Mouse (Mus musculus) CH12.LX (cell line): Measurements from ENCODE around the gene Uchl3. TPM values are rescaled to one million over a fixed set of nuclear protein-coding genes. Genes with fewer than 3 reads are reported as not detected.

Source experiments
- DNase-seq: peaks from one replicate; pipeline ENCODE4 v3.0.0-alpha.2; 2013; ENCODE audit errors: extremely low read depth
- H3K27ac ChIP-seq: 2 replicates; pipeline ENCODE4 v1.5.1; 2012; ENCODE audit warnings: low read depth, mild to moderate bottlenecking, control low read depth, moderate library complexity; ENCODE audit not compliant: insufficient read depth
- H3K27me3 ChIP-seq: replicated peaks from 2 replicates; pipeline ENCODE3; 2012; ENCODE audit warnings: inconsistent platforms
- H3K36me3 ChIP-seq, 2 experiments: replicated peaks in 1 of 2; 2 replicates each; pipeline versions ENCODE3 to v1.6.1; 2012; ENCODE audit warnings: inconsistent platforms in 1 of 2, low read length in 1 of 2, mild to moderate bottlenecking in 1 of 2, mixed read lengths in 1 of 2, moderate library complexity in 1 of 2; ENCODE audit not compliant: control insufficient read depth in 1 of 2, insufficient read depth in 1 of 2
- H3K4me1 ChIP-seq, 2 experiments: 2 replicates each; pipeline ENCODE4 v1.6.1; 2012; ENCODE audit warnings: inconsistent platforms in 1 of 2, moderate library complexity in 1 of 2; ENCODE audit not compliant: insufficient read depth in 2 of 2, control insufficient read depth in 1 of 2
- H3K4me2 ChIP-seq: 2 replicates; pipeline ENCODE4 v1.6.1; 2012; ENCODE audit warnings: low read depth, mild to moderate bottlenecking, control low read depth; ENCODE audit not compliant: poor library complexity, insufficient read depth, severe bottlenecking
- H3K4me3 ChIP-seq, 3 experiments: fragments of 150-350 bp in 1 of 3; sonication (generic) in 1 of 3; replicated peaks in 1 of 3; 2 replicates each; pipeline versions ENCODE3 to v1.5.1; 2011 to 2012; ENCODE audit warnings: low read depth in 2 of 3, low read length in 2 of 3, mild to moderate bottlenecking in 2 of 3, moderate library complexity in 2 of 3, control low read depth in 1 of 3, improper control_type of control experiment in 1 of 3, inconsistent platforms in 1 of 3, mixed read lengths in 1 of 3; ENCODE audit not compliant: poor library complexity in 1 of 3
- H3K79me2 ChIP-seq: replicated peaks from 2 replicates; pipeline ENCODE4 v1.6.1; 2012; ENCODE audit warnings: mild to moderate bottlenecking, moderate library complexity; ENCODE audit not compliant: control insufficient read depth, poor library complexity, insufficient read depth, severe bottlenecking; ENCODE audit errors: extremely low read depth
- H3K9ac ChIP-seq: 2 replicates; pipeline ENCODE4 v1.6.1; 2012; ENCODE audit warnings: low read depth, mild to moderate bottlenecking, control low read depth, moderate library complexity; ENCODE audit not compliant: insufficient read depth
- H3K9me3 ChIP-seq: replicated peaks from 2 replicates; pipeline ENCODE3; 2012; ENCODE audit warnings: low read length, inconsistent platforms, mixed read lengths
- BHLHE40 ChIP-seq: IDR thresholded peaks from 2 replicates; pipeline ENCODE4 v1.6.1; 2011; ENCODE audit warnings: mild to moderate bottlenecking, low read depth, low read length, improper control_type of control experiment
- CHD1 ChIP-seq: IDR thresholded peaks from 2 replicates; pipeline ENCODE4 v1.6.1; 2012; ENCODE audit warnings: low read depth, low read length, improper control_type of control experiment, inconsistent platforms
- CHD2 ChIP-seq: IDR thresholded peaks from 2 replicates; pipeline ENCODE4 v1.6.1; 2011; ENCODE audit warnings: low read length, improper control_type of control experiment
- CTCF ChIP-seq, 2 experiments: IDR thresholded peaks in 1 of 2; conservative IDR thresholded peaks in 1 of 2; 2 replicates each; pipeline ENCODE4 v1.5.1; 2011 to 2012; ENCODE audit warnings: low read depth in 2 of 2, low read length in 2 of 2, improper control_type of control experiment in 1 of 2, inconsistent platforms in 1 of 2, mild to moderate bottlenecking in 1 of 2, moderate library complexity in 1 of 2
- E2F4 ChIP-seq: IDR thresholded peaks from 2 replicates; pipeline ENCODE4 v1.6.1; 2011; ENCODE audit warnings: low read depth, low read length, improper control_type of control experiment; ENCODE audit not compliant: insufficient replicate concordance
- ELF1 ChIP-seq: IDR thresholded peaks from 2 replicates; pipeline ENCODE4 v1.6.1; 2014; ENCODE audit warnings: low read depth, mild to moderate bottlenecking, inconsistent platforms, low read length, improper control_type of control experiment
- EP300 ChIP-seq: IDR thresholded peaks from 2 replicates; pipeline ENCODE4 v1.6.1; 2011; ENCODE audit warnings: low read length, improper control_type of control experiment
- ETS1 ChIP-seq: conservative IDR thresholded peaks from 2 replicates; pipeline ENCODE4 v1.6.1; 2012; ENCODE audit warnings: low read depth, mild to moderate bottlenecking, inconsistent platforms, low read length, improper control_type of control experiment, moderate library complexity
- GABPA ChIP-seq: IDR thresholded peaks from 2 replicates; pipeline ENCODE4 v1.6.1; 2012; ENCODE audit warnings: low read depth, low read length, improper control_type of control experiment, inconsistent platforms; ENCODE audit not compliant: insufficient replicate concordance
- HCFC1 ChIP-seq: IDR thresholded peaks from 2 replicates; pipeline ENCODE4 v1.6.1; 2012; ENCODE audit warnings: low read depth, mild to moderate bottlenecking, inconsistent platforms, low read length, improper control_type of control experiment
- IRF4 ChIP-seq: IDR thresholded peaks from 2 replicates; pipeline ENCODE4 v1.6.1; 2014; ENCODE audit warnings: low read depth, mild to moderate bottlenecking, inconsistent platforms, low read length, improper control_type of control experiment
- JUN ChIP-seq: IDR thresholded peaks from 2 replicates; pipeline ENCODE4 v1.6.1; 2011; ENCODE audit warnings: low read depth, mild to moderate bottlenecking, low read length, improper control_type of control experiment, moderate library complexity; ENCODE audit not compliant: insufficient read depth
- JUND ChIP-seq: conservative IDR thresholded peaks from 2 replicates; pipeline ENCODE4 v1.6.1; 2011; ENCODE audit warnings: low read depth, low read length, improper control_type of control experiment
- KAT2A ChIP-seq: IDR thresholded peaks from 2 replicates; pipeline ENCODE4 v1.6.1; 2012; ENCODE audit warnings: low read length, improper control_type of control experiment, inconsistent platforms; ENCODE audit not compliant: insufficient replicate concordance
- MAX ChIP-seq: IDR thresholded peaks from 2 replicates; pipeline ENCODE4 v1.6.1; 2011; ENCODE audit warnings: low read length, improper control_type of control experiment
- MAZ ChIP-seq: IDR thresholded peaks from 2 replicates; pipeline ENCODE4 v1.6.1; 2012; ENCODE audit warnings: low read depth, mild to moderate bottlenecking, inconsistent platforms, low read length, improper control_type of control experiment, moderate library complexity
- MEF2A ChIP-seq: IDR thresholded peaks from 2 replicates; pipeline ENCODE4 v1.6.1; 2014; ENCODE audit warnings: low read depth, mild to moderate bottlenecking, inconsistent platforms, low read length, improper control_type of control experiment, borderline replicate concordance
- MXI1 ChIP-seq: IDR thresholded peaks from 2 replicates; pipeline ENCODE4 v1.6.1; 2011; ENCODE audit warnings: mild to moderate bottlenecking, low read depth, low read length, improper control_type of control experiment
- MYC ChIP-seq: IDR thresholded peaks from 2 replicates; pipeline ENCODE4 v1.6.1; 2011; ENCODE audit warnings: low read depth, mild to moderate bottlenecking, improper control_type of control experiment, low read length
- NELFE ChIP-seq: IDR thresholded peaks from 2 replicates; pipeline ENCODE4 v1.6.1; 2011; ENCODE audit warnings: low read depth, low read length, improper control_type of control experiment
- NRF1 ChIP-seq: IDR thresholded peaks from 2 replicates; pipeline ENCODE4 v1.6.1; 2014; ENCODE audit warnings: low read depth, mild to moderate bottlenecking, inconsistent platforms, low read length, improper control_type of control experiment, moderate library complexity
- POLR2A ChIP-seq: IDR thresholded peaks from 2 replicates; pipeline ENCODE4 v1.6.1; 2011; ENCODE audit warnings: low read depth, mild to moderate bottlenecking, improper control_type of control experiment, low read length
- POLR2AphosphoS2 ChIP-seq: IDR thresholded peaks from 2 replicates; pipeline ENCODE4 v1.6.1; 2011; ENCODE audit warnings: low read depth, low read length, improper control_type of control experiment
- RAD21 ChIP-seq: IDR thresholded peaks from 2 replicates; pipeline ENCODE4 v1.6.1; 2011; ENCODE audit warnings: low read depth, mild to moderate bottlenecking, low read length, improper control_type of control experiment, moderate library complexity
- RCOR1 ChIP-seq: conservative IDR thresholded peaks from 2 replicates; pipeline ENCODE4 v1.6.1; 2012; ENCODE audit warnings: low read depth, mild to moderate bottlenecking, inconsistent platforms, low read length, improper control_type of control experiment
- SIN3A ChIP-seq: IDR thresholded peaks from 2 replicates; pipeline ENCODE4 v1.6.1; 2012; ENCODE audit warnings: low read length, improper control_type of control experiment, inconsistent platforms
- SMC3 ChIP-seq: IDR thresholded peaks from 2 replicates; pipeline ENCODE4 v1.6.1; 2011; ENCODE audit warnings: low read depth, low read length, improper control_type of control experiment
- TBP ChIP-seq: conservative IDR thresholded peaks from 2 replicates; pipeline ENCODE4 v1.6.1; 2011; ENCODE audit warnings: low read depth, low read length, improper control_type of control experiment
- UBTF ChIP-seq: IDR thresholded peaks from 2 replicates; pipeline ENCODE4 v1.6.1; 2012; ENCODE audit warnings: low read depth, mild to moderate bottlenecking, inconsistent platforms, low read length, improper control_type of control experiment, moderate library complexity
- USF1 ChIP-seq: IDR thresholded peaks from 2 replicates; pipeline ENCODE4 v1.6.1; 2014; ENCODE audit warnings: low read depth, mild to moderate bottlenecking, inconsistent platforms, low read length, improper control_type of control experiment
- ZC3H11A ChIP-seq: IDR thresholded peaks from 2 replicates; pipeline ENCODE4 v1.6.1; 2012; ENCODE audit warnings: low read depth, mild to moderate bottlenecking, inconsistent platforms, low read length, improper control_type of control experiment
- dilution Hi-C: fragments of 300-500 bp; cut with MboI; formaldehyde crosslinking; loops from 2 replicates; pipeline ENCODE4 v1.14.3; 2020; ENCODE audit warnings: low sequenced_read_pairs; ENCODE audit not compliant: extremely low pct_unique_long_range_greater_than_20kb, extremely low pct_ligation_motif_present
- in situ Hi-C: fragments of 300-500 bp; cut with MboI; formaldehyde crosslinking; loops from 3 replicates; pipeline ENCODE4 v1.14.3; 2019; ENCODE audit warnings: low sequenced_read_pairs, low pct_ligation_motif_present, low pct_unique_long_range_greater_than_20kb, mixed read lengths
- polyA plus RNA-seq: library from polyadenylated mRNA; unstranded; fragments of >175 nt; gene quantifications from 2 replicates; pipeline ENCODE4 v1.2.1, GENCODE M21; 2012; ENCODE audit warnings: low read depth; ENCODE audit not compliant: insufficient read length
- total RNA-seq, 2 experiments: library from RNA; depleted of rRNA; stranded (reverse); fragments of 300-350 nt in 1 of 2; fragments of >200 nt in 1 of 2; gene quantifications; 2 replicates each; pipeline ENCODE4 v1.2.3; 2012 to 2014

The Uchl3 gene
- total and polyA plus RNA-seq, 3 experiments: 101 to 326 (median 169) TPM

DNA sequence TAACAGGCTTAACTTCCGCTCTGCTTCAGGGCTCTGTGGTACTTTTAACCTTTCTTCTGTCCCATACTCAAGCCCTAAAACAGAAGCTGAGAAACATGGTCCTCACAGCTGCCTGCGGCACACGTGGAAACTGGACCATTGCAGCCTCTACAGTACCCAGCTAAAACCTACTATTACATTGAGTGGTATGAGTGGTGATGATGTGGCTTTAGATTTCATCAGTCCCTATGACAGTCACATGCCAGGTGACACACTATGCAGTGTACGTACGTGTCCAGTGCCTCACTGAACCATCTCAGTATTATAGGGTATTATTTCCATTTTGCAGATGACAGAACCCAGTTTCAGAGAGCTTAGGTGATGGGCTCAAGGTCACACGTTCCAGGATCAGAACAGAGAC lies 16.4 kb upstream of the Uchl3 start:
- no peaks in the 10 kb centered on the region for H3K9me3 ChIP-seq
- H3K79me2 ChIP-seq: peaks cover 6% of the 10 kb centered on the region
- H3K27ac ChIP-seq: no peak overlapping the region
- in situ Hi-C loops: no loop called here
- H3K27me3 ChIP-seq: no peaks in the 10 kb centered on the region
- TF ChIP-seq E2F4 (no peak), NRF1 (no peak), JUND (no peak), ZC3H11A (no peak), POLR2AphosphoS2 (no peak), MAX (no peak), RAD21 (no peak), CHD1 (no peak), UBTF (no peak), MEF2A (no peak)
- TF ChIP-seq, all 38 proteins: peak for 0
- peaks cover 19 to 51% of the 10 kb centered on the region in 2 experiments for H3K36me3 ChIP-seq
- dilution Hi-C loops: no loop called here
- H3K4me3 ChIP-seq: no peak overlapping the region
- H3K9ac ChIP-seq: no peak overlapping the region
- peaks cover 0 to 29% of the 10 kb centered on the region in 2 experiments; a peak in 2 of 4 replicates for H3K4me1 ChIP-seq
- no peak for DNase-seq
- no peak overlapping the region for H3K4me2 ChIP-seq

- Histone ChIP-seq H3K9ac (peak within 1 kb of the TSS; percentile 53), H3K36me3 (peaks cover 2 to 25% of the 10 kb centered on the region in 2 experiments), H3K27ac (peak within 1 kb of the TSS; percentile 17; the same call in 1 of the 2 replicates), H3K9me3 (no peaks in the 10 kb centered on the region), H3K4me3 (peak within 1 kb of the TSS; percentile 71 to 83 (median 80)), H3K27me3 (no peaks in the 10 kb centered on the region), H3K79me2 (peaks cover 6% of the 10 kb centered on the region), H3K4me1 (peaks cover 0 to 29% of the 10 kb centered on the region in 2 experiments; a peak in 2 of 4 replicates), H3K4me2 (peak within 1 kb of the TSS; percentile 41)
- in situ Hi-C loops: no loop called here
- dilution Hi-C loops: no loop called here
- peak; percentile 98 for DNase-seq
- TF ChIP-seq IRF4 (no peak), USF1 (no peak), ZC3H11A (no peak), SIN3A (no peak; the same call in 1 of the 2 replicates), NELFE (peak; percentile 85), ETS1 (no peak), BHLHE40 (peak; percentile 71; the same call in 1 of the 2 replicates), NRF1 (peak; percentile 97), RCOR1 (no peak), SMC3 (no peak), JUN (no peak), POLR2A (peak; percentile 95), CHD1 (no peak), GABPA (no peak), HCFC1 (peak; percentile 75), CHD2 (no peak), POLR2AphosphoS2 (peak; percentile 75; the same call in 1 of the 2 replicates), EP300 (no peak), MEF2A (peak; percentile 25; the same call in 1 of the 2 replicates), ELF1 (peak; percentile 97), MXI1 (peak; percentile 46), CTCF (conservative IDR thresholded peaks at IDR 0.05 in 1 of 2, IDR thresholded peaks at IDR 0.05 in 1 of 2; ENCODE audit: low read depth in 2 of 2, low read length in 2 of 2) (no peak), MAZ (no peak), KAT2A (0 out of 2 replicates have a peak, but pooled peaks have one; percentile 17), MYC (peak; percentile 66; the same call in 1 of the 2 replicates), TBP (peak; percentile 86), E2F4 (no peak)
Measured at GRCm38 (mm10) chr14:101640153-101640843, 13.5 kb upstream of the Uchl3 start, which contains the start of gene Commd6. Gene Commd6, minus strand, starts transcription at chr14:101640686.
